Mouse (Mus musculus) adrenal gland, postnatal 14 days (tissue): Measurements from ENCODE around the gene Chadl. TPM values are rescaled to one million over a fixed set of nuclear protein-coding genes. Genes with fewer than 3 reads are reported as not detected.
"Not testable (repeated sequence)": the region's sequence is repeated elsewhere in the genome, so short reads cannot be mapped to it uniquely, and the experiment has no call there.

ENCODE experiments used
- DNase-seq: peaks from one replicate; pipeline ENCODE4 v3.0.0; 2021; ENCODE audit warnings: mixed read lengths
- long read RNA-seq, 2 experiments: library from polyadenylated mRNA; stranded (forward); transcript quantifications; one replicate each; pipeline ENCODE4 v2.0.0; 2021
- total RNA-seq: library from RNA; stranded (reverse); gene quantifications from 2 replicates; pipeline ENCODE4 v1.2.3, GENCODE M21; 2021

Gene Chadl
- total RNA-seq, result 5.2 TPM in 2 replicates
- long read RNA-seq, experiment 1, partial matches to known transcripts, result 6 of 7 reads
- long read RNA-seq, experiment 1, other reads (novel, unspliced or antisense), result 0 of 7 reads
- long read RNA-seq, experiment 2, partial matches to known transcripts, result 9 of 10 reads
- long read RNA-seq, experiment 2, other reads (novel, unspliced or antisense), result 0 of 10 reads

DNA sequence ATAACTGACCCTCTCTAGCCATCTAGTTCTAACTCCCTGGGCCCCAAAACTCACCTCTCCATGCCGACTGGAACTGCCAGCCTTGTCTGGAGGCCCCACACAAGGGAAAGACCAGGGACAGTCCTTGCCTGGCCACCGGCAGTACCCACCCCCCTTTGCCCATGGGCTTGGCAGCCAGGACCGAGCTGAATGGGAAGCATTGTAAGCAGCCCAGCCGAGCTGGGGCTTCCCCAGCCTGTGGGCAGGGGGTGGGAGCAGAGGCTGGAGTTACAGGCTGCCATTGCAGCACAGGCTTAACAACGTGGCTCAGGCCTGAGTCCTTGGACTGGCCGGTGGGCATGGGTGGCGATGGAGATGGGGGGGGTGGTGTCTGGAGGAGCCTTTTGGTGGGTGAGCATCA is at the start of gene Chadl:
Gene Chadl (minus strand): TSS at position 113 of the 400 bp plus-strand sequence.
- DNase-seq, result no peak

DNA sequence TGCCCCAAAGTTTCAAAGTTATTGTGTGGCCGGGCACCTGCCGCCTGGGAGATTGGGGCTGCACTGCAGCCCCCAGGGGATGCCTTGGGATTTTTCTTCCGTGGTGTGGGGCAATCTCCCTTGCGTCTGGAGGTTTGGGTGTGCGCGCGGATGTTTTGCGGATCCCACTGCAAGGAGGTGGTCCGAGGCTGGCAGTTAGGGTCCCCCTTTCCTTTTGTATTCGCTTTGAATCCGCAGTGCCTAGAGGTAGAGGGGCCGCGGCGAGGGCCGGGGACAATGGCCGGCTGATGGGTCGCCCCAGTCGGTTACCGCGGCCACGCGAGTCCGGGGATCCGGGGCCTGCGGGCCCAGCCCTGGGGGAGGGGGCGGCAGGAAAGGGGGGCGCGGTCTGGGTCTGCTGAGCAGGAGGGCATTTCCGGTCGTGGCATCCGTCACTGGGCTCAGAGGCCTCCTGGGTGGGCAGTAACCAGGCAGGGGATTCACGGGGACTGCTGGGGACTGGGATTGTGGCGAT is 48.6 kb upstream of the Chadl start:
- DNase-seq, result peak; percentile 89

GRCm38 (mm10) chr15:81744992-81745600 is 48.0 kb upstream of the Chadl start, which contains the start of the genes Zc3h7b and Rangap1:
Gene Zc3h7b, plus strand, starts transcription at chr15:81745057.
Gene Rangap1, minus strand, starts transcription at chr15:81745530.
- DNase-seq, result peak; percentile 91

- DNase-seq, result not testable (repeated sequence)
These were observed 45.3 kb upstream of the Chadl start for GRCm38 (mm10) chr15:81742368-81742767.

DNA sequence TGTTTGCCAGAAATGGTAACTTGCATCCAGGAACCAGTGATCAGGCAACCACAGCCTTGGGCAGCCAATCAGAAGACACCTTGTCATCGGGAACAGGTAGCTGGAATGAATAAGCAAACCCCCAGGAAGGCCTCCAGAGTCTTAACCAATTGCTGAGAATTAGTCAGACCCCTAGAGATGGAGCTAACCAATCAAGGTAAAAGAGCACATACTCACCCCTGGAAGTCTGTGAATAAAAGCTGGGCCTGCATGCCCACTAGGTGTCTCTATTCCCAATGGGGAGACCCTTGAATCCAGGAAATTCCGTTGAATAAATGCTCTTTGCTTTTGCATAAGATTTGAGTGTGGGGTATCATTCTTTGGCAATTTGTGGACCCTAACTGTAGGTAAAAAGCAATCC is 42.8 kb upstream of the Chadl start:
- peak; percentile 31 for DNase-seq

DNA sequence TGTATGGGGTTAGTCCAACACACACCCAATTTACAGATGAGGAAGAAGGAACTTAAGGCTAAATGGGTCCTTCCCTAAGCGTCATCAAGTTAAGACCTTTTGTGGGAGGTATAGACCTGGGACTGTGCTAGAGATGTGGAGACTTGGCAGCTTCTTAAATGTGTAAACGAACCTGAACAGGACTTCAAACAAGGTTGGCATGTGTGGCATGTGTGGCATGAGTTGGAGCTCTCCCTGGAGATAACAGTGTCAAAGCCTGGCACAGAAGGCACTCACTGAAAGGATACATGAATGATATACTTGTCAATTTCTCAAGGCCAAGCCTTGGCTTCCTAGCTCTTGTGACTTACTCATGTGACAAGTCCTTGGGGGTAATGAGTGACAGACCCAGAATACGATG is 42.2 kb upstream of the Chadl start:
- peak; percentile 16 for DNase-seq

DNA sequence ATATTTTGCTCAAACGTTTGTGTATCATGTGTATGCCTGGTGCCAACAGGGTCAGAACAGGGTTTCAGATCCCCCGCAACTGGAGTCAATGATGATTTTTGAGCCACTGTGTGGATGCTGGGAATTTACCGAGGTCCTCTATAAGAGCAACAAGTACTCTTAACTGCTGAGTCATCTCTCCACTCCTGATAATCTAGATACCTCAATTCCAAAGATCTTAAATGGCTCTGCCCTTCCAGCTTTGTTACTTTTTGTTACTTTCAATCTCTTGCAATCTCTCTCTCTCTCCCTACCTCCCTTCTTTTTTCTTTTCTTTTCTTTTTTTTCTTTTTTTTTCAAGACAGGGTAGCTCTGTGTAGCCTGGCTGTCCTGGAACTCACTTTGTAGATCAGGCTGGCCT is 38.0 kb upstream of the Chadl start:
- DNase-seq, result no peak

DNA sequence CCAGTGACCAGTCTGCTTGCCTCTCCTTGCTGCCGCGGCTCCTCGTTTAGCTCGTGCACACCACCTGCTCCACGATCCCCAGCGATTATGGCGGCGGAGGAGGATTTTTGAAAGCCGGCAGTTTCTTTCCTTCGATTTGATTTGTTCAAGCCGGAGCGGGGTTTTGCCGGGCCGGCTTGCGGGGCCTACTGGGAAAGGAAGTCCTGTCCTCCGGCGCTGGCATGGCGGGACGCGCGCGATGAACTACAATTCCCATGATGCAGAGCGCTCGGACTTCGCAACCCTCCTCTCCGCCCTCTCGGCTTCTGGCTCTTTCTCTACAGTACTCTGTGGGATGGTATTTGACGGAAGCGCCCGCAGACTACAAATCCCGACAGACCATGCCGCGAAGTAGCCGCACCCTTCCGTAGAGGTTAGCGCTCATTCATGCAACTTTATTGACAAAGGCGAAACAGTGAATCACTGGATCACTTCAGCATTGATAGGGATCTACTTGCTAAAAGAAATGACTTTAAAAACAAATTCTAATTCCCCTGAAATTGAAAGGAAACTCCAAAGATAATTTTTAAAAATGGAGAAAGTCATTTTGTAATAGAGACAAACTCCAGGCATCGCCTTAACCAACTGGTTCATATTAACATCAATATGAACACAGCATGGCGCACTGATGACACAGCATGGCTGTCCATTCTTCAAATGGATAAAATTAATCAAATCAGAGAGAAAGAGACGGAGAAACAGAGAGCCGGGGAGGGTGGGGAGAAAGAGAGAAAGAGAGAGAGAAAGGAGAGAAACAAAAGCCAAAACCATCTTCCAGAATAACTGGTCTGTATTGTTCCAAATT is 32.9 kb upstream of the Chadl start:
- DNase-seq, result peak; percentile 98

DNA sequence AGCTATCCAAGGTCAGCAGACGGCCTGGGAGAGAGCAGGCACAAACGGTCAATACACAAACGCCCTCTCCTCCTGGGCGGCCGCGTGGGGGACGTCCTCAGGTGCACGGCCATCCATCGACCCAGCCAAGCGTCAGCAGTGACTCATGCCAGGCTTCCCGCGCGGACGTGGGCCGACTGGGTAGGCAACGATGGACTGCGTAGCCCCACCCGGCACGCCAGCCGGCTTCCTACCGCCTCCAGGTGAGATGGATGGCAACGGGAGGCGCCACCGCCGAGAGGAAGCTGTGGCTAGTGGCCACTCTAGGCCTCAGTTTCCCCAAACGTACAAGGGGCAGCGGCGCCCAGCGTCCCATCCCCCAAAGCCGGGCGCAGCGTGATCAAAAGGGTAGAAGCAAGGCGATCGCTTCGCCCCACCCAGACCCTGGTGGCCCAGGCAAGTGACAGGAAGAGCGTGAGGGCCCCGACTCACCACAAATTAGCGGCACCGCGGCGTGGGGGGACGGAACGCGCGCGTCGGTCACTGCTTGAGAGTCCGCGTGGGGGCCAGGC is 32.2 kb upstream of the Chadl start:
- peak; percentile 58 for DNase-seq

DNA sequence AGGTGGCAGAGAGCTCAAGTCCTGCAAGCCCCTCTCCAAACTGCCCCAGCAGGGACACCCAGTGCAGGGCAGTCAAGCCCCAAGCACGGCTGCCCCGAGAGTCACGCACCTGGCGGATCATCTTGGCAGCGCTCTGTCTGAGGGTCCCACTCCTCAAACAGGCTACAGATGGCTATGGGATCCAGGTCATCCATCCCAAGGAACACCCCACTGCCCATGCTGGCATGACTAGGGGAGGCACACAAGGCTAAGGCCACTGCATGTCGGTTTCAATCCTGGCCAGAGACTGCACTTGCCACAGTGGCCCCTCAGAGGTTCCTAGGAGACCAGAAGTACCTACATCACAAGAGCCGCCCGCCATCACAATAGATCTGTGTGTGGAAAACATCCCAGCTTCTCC is 28.9 kb upstream of the Chadl start:
- DNase-seq, result no peak

- DNase-seq, result no peak
These were observed 26.6 kb upstream of the Chadl start for GRCm38 (mm10) chr15:81723653-81724052.

DNA sequence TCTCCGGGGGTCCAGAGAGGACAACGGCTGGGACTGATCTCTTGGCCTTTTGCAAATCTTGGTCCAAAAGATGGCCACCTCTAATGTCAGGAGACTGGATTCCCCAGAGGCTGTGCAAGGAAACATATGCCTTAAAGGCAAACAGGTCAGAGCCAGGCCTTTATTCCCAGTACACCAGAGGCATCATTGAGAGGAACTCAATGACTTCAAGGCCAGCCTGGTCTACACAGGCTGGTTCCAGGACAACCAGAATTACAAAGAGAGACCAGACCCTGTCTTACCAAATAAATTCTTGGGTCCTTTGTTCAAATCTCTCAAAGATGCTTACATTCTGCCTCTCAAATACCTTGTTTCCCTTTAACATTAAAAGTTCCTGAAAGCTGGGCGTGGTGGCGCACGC is 25.3 kb upstream of the Chadl start:
- no peak for DNase-seq

GRCm38 (mm10) chr15:81719139-81719531 is 22.0 kb upstream of the Chadl start:
- no peak for DNase-seq

GRCm38 (mm10) chr15:81718336-81719138 is 21.4 kb upstream of the Chadl start:
- DNase-seq, result no peak

DNA sequence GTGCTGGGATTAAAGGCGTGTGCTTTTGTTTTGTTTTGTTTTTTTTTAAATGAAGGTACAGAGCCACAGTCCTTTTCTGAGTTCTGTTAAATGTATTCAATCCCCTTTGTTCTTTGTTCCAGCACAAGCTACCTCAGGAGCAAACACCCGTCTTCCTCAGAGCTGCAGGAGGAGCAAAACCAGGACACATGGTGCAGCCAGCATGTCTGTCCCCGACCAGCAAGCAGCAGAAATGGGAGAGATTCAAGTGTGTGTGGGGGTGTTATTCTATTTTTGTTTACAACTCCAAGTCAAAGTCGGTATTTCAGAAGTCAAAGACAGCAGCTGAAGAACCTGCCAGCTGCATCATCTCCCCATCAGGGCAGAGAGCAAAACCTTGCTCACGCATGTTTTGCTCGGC is 16.7 kb upstream of the Chadl start:
- DNase-seq, result no peak

DNA sequence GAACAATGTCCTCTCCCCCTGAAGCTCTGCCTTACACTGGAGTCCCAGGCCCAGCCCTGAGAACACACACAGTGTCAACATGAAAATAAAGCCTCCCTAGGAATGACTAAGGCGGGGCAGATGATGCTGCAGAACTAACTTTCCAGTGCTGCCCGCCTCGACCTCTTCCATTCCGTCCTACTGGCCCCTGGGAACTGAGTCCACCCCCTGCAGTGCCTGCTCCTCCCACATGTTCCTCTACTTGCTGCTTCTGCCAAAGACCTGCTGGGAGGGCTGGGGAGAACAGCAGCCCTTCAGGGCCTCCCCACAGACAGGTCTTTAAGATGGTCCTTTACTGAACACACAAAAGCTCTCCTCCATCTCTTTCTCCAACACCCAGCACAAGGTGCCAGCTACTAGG is 13.7 kb upstream of the Chadl start:
- no peak for DNase-seq

GRCm38 (mm10) chr15:81709686-81710085 is 12.6 kb upstream of the Chadl start:
- no peak for DNase-seq

GRCm38 (mm10) chr15:81708991-81709390 is 11.9 kb upstream of the Chadl start:
- DNase-seq, result no peak

GRCm38 (mm10) chr15:81703094-81703489 is 6.0 kb upstream of the Chadl start:
- no peak for DNase-seq

DNA sequence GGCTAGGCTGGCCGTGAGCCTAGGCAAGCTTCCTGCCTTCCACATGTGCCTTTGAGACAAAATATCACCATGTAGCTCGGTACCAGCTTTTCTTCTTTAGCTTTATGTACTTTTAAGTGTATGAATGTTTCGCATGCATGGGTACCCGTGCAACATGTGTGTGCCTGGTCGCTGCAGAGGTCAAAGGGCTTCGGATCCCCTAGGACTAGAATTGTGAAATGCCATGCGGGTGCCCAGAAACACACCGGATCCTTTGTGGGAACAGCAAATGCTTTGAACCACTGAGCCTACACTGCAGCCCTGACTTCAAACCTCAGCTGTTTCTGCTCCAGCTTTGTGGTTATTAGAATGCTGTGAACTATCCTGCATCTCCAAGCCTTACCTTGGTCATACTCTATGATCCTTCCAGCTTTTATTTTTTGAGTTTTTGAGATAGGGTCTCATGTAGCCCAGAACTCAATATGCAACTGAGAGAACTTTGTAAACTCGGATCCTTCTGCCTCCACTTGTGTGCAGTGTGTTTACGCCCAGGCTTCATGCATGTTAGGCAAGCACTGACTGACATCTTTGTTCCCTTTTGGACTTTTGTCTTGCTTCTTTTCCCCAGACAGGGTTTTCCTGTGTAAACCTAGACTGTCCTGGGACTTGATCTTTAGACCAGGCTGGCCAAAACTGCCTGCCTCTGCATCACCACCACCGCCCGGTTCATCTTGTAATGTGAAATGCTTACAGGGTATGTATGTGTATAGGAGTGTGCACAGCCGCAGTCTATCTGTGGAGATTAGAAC is 5.4 kb upstream of the Chadl start:
- peak; percentile 48 for DNase-seq

DNA sequence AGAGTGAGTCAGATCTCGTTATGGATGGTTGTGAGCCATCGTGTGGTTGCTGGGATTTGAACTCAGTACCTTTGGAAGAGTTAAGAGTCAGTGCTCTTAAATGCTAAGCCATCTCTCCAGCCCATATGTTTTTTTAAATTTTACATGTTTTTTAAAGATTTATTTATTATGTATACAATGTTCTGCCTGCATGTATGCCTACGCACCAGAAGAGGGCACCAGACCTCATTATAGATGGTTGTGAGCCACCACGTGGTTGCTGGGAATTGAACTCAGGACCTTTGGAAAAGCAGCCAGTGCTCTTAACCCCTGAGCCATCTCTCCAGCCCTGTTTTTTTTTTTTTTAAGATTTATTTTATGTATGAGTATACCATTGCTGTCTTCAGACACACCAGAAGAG is 4.3 kb upstream of the Chadl start:
- DNase-seq, result not testable (repeated sequence)
